Mouse (Mus musculus) common myeloid progenitor, adult 5-6 weeks (primary cell): ENCODE data around the gene Fxyd3. TPM values are rescaled to one million over a fixed set of nuclear protein-coding genes. Genes with fewer than 3 reads are reported as not detected.

Source experiments
- total RNA-seq: library from RNA; stranded (forward); fragments of 200-1000, 187-1606 nt; gene quantifications from 2 replicates; pipeline ENCODE4 v1.2.3, GENCODE M21; 2017

The Fxyd3 gene
- total RNA-seq, 1 experiment from 2014 or later: not detected

Other genes starting within 250 kb of the Fxyd3 start
- not detected in 2 replicates for gene Ffar3, start 220.5 kb downstream of the Fxyd3 start, total RNA-seq
- gene Ffar1, start 215.1 kb downstream of the Fxyd3 start, total RNA-seq: not detected in 2 replicates
- 0.29 and 7.6 TPM in 2 replicates for gene Cd22, start 196.4 kb downstream of the Fxyd3 start, total RNA-seq
- gene Mag, start 161.8 kb downstream of the Fxyd3 start, total RNA-seq: not detected in 2 replicates
- gene Hamp2, start 152.0 kb downstream of the Fxyd3 start, total RNA-seq: not detected in 2 replicates
- gene Hamp, start 132.7 kb downstream of the Fxyd3 start, total RNA-seq: not detected in 2 replicates
- 130 and 138 TPM in 2 replicates for gene Usf2, start 119.9 kb downstream of the Fxyd3 start, total RNA-seq
- 1.1 TPM in 1 of 2 replicates, not detected in the other for gene Lsr, start 103.2 kb downstream of the Fxyd3 start, total RNA-seq
- not detected in 2 replicates for gene Fam187b, start 102.9 kb downstream of the Fxyd3 start, total RNA-seq
- gene Fxyd5, start 34.2 kb downstream of the Fxyd3 start, total RNA-seq: 216 and 242 TPM in 2 replicates
- not detected in 2 replicates for gene Fxyd7, start 25.2 kb downstream of the Fxyd3 start, total RNA-seq
- 2.7 and 4.2 TPM in 2 replicates for gene Fxyd1, start 19.5 kb downstream of the Fxyd3 start, total RNA-seq
- gene Lgi4, start 17.4 kb downstream of the Fxyd3 start, total RNA-seq: not detected in 2 replicates
- 13.4 and 19.9 TPM in 2 replicates for gene Hpn, start 38.6 kb upstream of the Fxyd3 start, total RNA-seq
- gene Scn1b, start 50.3 kb upstream of the Fxyd3 start, total RNA-seq: 2.1 TPM in 1 of 2 replicates, not detected in the other
- gene Gramd1a, start 79.2 kb upstream of the Fxyd3 start, total RNA-seq: 30.8 and 38.7 TPM in 2 replicates
- gene Scgb2b2, start 213.8 kb upstream of the Fxyd3 start, total RNA-seq: not detected in 2 replicates
- not detected in 2 replicates for gene Scgb1b2, start 215.1 kb upstream of the Fxyd3 start, total RNA-seq